Mouse (Mus musculus): Measurements from ENCODE around the gene Gm10912.

Gm10912 gene

GRCm38 (mm10) chr2:104114898-104115297 is 49.3 kb downstream of the Gm10912 start:
- in situ Hi-C loops (cut with MboI; ENCODE audit: low sequenced_read_pairs) = no loop called here

Data from CH12F3 (cell line).